Mouse (Mus musculus): ENCODE data around the gene Ccdc126.

DNA sequence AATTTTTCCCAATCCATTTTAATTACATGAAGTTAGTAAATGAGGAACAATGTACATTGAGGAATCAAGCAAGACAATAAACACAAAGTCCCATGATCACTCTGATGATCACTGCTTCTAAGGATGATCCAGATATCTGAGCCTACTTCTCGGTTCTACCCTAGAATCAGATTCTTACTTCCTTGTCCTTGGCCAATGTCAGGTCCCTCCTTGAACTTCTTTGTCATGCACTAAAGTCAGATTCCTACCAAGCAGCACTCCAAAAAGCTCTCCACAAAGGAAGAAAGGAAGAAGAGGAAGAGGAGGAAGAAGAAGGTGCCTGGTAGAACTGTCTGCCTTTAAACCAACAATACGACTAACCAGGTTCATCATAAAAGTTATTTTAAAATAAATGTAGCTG lies 46.2 kb upstream of the Ccdc126 start:
- TF ChIP-seq CTCF (IDR thresholded peaks at IDR 0.05; ENCODE audit: control insufficient read depth, insufficient read depth, insufficient replicate concordance, low read depth, low read length) (no peak), POLR2A (IDR thresholded peaks at IDR 0.05; ENCODE audit: control insufficient read depth, low read depth, low read length) (no peak)

All from testis, adult 2 months (tissue).